Comparison of ENCODE assay signal across 7 mouse cellular contexts in genomic region chr6:33248894-33249758, GRCm38 (mm10). TPM values are rescaled to one million over a fixed set of nuclear protein-coding genes. Genes with fewer than 3 reads are reported as not detected.
DNase-seq lines count a peak whose midpoint lies in the region; ATAC-seq lines count a peak whose summit lies in the region.

Exoc4 (plus strand) TSS chr6:33249085.

- H3K27me3 ChIP-seq in embryonic facial prominence, embryonic 11.5 days (ENCODE audit: control insufficient read depth, insufficient read depth, low read length): no peaks in the 10 kb centered on the region
- no peaks in the 10 kb centered on the region for H3K27me3 ChIP-seq in limb, embryonic 10.5 days (ENCODE audit: low read depth, poor library complexity, severe bottlenecking)
- H3K27me3 ChIP-seq in midbrain, embryonic 13.5 days: no peaks in the 10 kb centered on the region

- no peaks in the 10 kb centered on the region for H3K9me3 ChIP-seq in embryonic facial prominence, embryonic 11.5 days (replicated peaks; ENCODE audit: control insufficient read depth, low read length)
- no peaks in the 10 kb centered on the region for H3K9me3 ChIP-seq in limb, embryonic 10.5 days (replicated peaks)
- no peaks in the 10 kb centered on the region for H3K9me3 ChIP-seq in midbrain, embryonic 13.5 days

- DNase-seq in adrenal gland, postnatal 14 days: peak; percentile 96
- peak; percentile 98 for DNase-seq in embryonic facial prominence, embryonic 11.5 days (ENCODE audit: low spot score)
- DNase-seq in kidney, adult 11 months: peak; percentile 97
- peak; percentile 86 for DNase-seq in limb, embryonic 10.5 days (ENCODE audit: low spot score)
- DNase-seq in spleen, adult 12 weeks (ENCODE audit: low spot score): peak; percentile 90

- peak; percentile 99 for ATAC-seq in embryonic facial prominence, embryonic 11.5 days (replicated peaks; ENCODE audit: insufficient number of reproducible peaks, low FRiP score, low TSS enrichment, low read depth)
- ATAC-seq in granulocyte monocyte progenitor cell, adult 5-6 weeks (replicated peaks; ENCODE audit: poor library complexity, severe bottlenecking): peak; percentile 100
- peak; percentile 100 for ATAC-seq in midbrain, embryonic 13.5 days

- H3K4me3 ChIP-seq in embryonic facial prominence, embryonic 11.5 days (ENCODE audit: low read depth, low read length): peak within 1 kb of the TSS; percentile 90
- H3K4me3 ChIP-seq in limb, embryonic 10.5 days: peak within 1 kb of the TSS; percentile 91
- peak within 1 kb of the TSS; percentile 94 for H3K4me3 ChIP-seq in midbrain, embryonic 13.5 days (replicated peaks)

- H3K4me1 ChIP-seq in embryonic facial prominence, embryonic 11.5 days (ENCODE audit: control insufficient read depth, insufficient read depth, low read length): no peaks in the 10 kb centered on the region
- peaks cover 11% of the 10 kb centered on the region for H3K4me1 ChIP-seq in limb, embryonic 10.5 days
- H3K4me1 ChIP-seq in midbrain, embryonic 13.5 days (replicated peaks): peaks cover 23% of the 10 kb centered on the region

- H3K36me3 ChIP-seq in embryonic facial prominence, embryonic 11.5 days (replicated peaks; ENCODE audit: control insufficient read depth, insufficient read depth, low read depth, low read length): no peaks in the 10 kb centered on the region
- H3K36me3 ChIP-seq in limb, embryonic 10.5 days: no peaks in the 10 kb centered on the region
- no peaks in the 10 kb centered on the region for H3K36me3 ChIP-seq in midbrain, embryonic 13.5 days

- peak within 1 kb of the TSS; percentile 46 for H3K4me2 ChIP-seq in embryonic facial prominence, embryonic 11.5 days (ENCODE audit: low read depth, low read length)
- H3K4me2 ChIP-seq in midbrain, embryonic 13.5 days (replicated peaks): peak within 1 kb of the TSS; percentile 94

- peak within 1 kb of the TSS; percentile 85 for H3K9ac ChIP-seq in embryonic facial prominence, embryonic 11.5 days (replicated peaks; ENCODE audit: low read length)
- peak within 1 kb of the TSS; percentile 91 for H3K9ac ChIP-seq in midbrain, embryonic 13.5 days (replicated peaks)

- 2% methylated on average over 32 of the region's 34 CpGs for WGBS in embryonic facial prominence, embryonic 11.5 days
- WGBS in limb, embryonic 10.5 days: 2% methylated on average over 33 of the region's 34 CpGs
- whole genome bisulfite sequencing in midbrain, embryonic 13.5 days: 2% methylated on average over 33 of the region's 34 CpGs

- 0 out of 2 replicates have a peak within 1 kb of the TSS, but pooled peaks have one; percentile 28 for H3K27ac ChIP-seq in embryonic facial prominence, embryonic 11.5 days (replicated peaks; ENCODE audit: low read depth, low read length)
- peak within 1 kb of the TSS; percentile 90 for H3K27ac ChIP-seq in limb, embryonic 10.5 days
- H3K27ac ChIP-seq in midbrain, embryonic 13.5 days: peak within 1 kb of the TSS; percentile 77

RNA-seq across cellular contexts. Expression of gene Exoc4, which starts in this region (rescaled TPM):
- total RNA-seq in adrenal gland, postnatal 14 days (2021): 40.2 and 41.8 TPM in 2 replicates
- 21.0 and 24.8 TPM in 2 replicates for polyA plus RNA-seq in embryonic facial prominence, embryonic 11.5 days (2014; fragmentation: Nextera tagmentation; extraction: Ambion mirVana)
- 44.1 and 62.9 TPM in 2 replicates for total RNA-seq in granulocyte monocyte progenitor cell, adult 5-6 weeks (2014; fragmentation: Nextera tagmentation)
- total RNA-seq in granulocyte monocyte progenitor cell, adult 5-6 weeks (2017): 57.6 and 58.5 TPM in 2 replicates
- 24.5 and 28.7 TPM in 2 replicates for polyA plus RNA-seq in limb, embryonic 10.5 days (2016; fragmentation: Nextera tagmentation; extraction: Ambion mirVana)
- polyA plus RNA-seq in midbrain, embryonic 13.5 days (2015; fragmentation: Nextera tagmentation; extraction: Ambion mirVana): 50.7 and 55.0 TPM in 2 replicates

Comparison
In these comparisons a context has a peak if more than half of its experiments do, and no peak if none do; other contexts are left out.
1. Peak in every context shown above with its lines: DNase-seq, ATAC-seq, H3K4me3 ChIP-seq and H3K27ac ChIP-seq.
2. H3K27ac ChIP-seq: peak in every context shown above with its lines; median percentile 90 in limb, embryonic 10.5 days; 77 in midbrain, embryonic 13.5 days; 28 in embryonic facial prominence, embryonic 11.5 days.